Mouse (Mus musculus): ENCODE results near the gene Pex14. TPM values are rescaled to one million over a fixed set of nuclear protein-coding genes. Genes with fewer than 3 reads are reported as not detected.
"Not testable (repeated sequence)": the region's sequence is repeated elsewhere in the genome, so short reads cannot be mapped to it uniquely, and the experiment has no call there.

Gene Pex14
- total RNA-seq, 2 experiments from 2014 or later = 19.4 to 20.1 TPM

- DNase-seq (ENCODE audit: low spot score); intact Hi-C loops (cut with DNase I): not testable (repeated sequence)
Measured at GRCm38 (mm10) chr4:149119978-149120562, 20.4 kb upstream of the Pex14 start.

GRCm38 (mm10) chr4:149103875-149104561 is 4.3 kb upstream of the Pex14 start, which contains the start of gene Dffa:
Gene Dffa, plus strand, starts transcription at chr4:149104146.
- DNase-seq (ENCODE audit: low spot score) = peak; percentile 83
- intact Hi-C loops (cut with DNase I) = loop anchor here (2.0 kb wide), 1 partner anchor 33 kb away; the partner anchor contains the start of gene Cenps

- intact Hi-C loops (cut with DNase I) = no loop called here
- no peak for DNase-seq (ENCODE audit: low spot score)
Measured at GRCm38 (mm10) chr4:149101456-149101855, 1.8 kb upstream of the Pex14 start.

GRCm38 (mm10) chr4:149100449-149100848 is 773 bp upstream of the Pex14 start:
- DNase-seq (ENCODE audit: low spot score); intact Hi-C loops (cut with DNase I): not testable (repeated sequence)

GRCm38 (mm10) chr4:149098571-149098970 is 1.1 kb downstream of the Pex14 start:
- intact Hi-C loops (cut with DNase I) = no loop called here
- no peak for DNase-seq (ENCODE audit: low spot score)

GRCm38 (mm10) chr4:149097956-149098355 is 1.7 kb downstream of the Pex14 start:
- intact Hi-C loops (cut with DNase I) = no loop called here
- no peak for DNase-seq (ENCODE audit: low spot score)

- no peak for DNase-seq (ENCODE audit: low spot score)
- intact Hi-C loops (cut with DNase I) = no loop called here
Measured at GRCm38 (mm10) chr4:149091364-149091763, 8.3 kb downstream of the Pex14 start.

- no peak for DNase-seq (ENCODE audit: low spot score)
- intact Hi-C loops (cut with DNase I) = no loop called here
Measured at GRCm38 (mm10) chr4:149085381-149085780, 14.3 kb downstream of the Pex14 start.

GRCm38 (mm10) chr4:149081528-149081927 is 18.1 kb downstream of the Pex14 start:
- DNase-seq (ENCODE audit: low spot score) = peak; percentile 27
- intact Hi-C loops (cut with DNase I) = no loop called here

- DNase-seq (ENCODE audit: low spot score) = no peak
- intact Hi-C loops (cut with DNase I) = no loop called here
Measured at GRCm38 (mm10) chr4:149080111-149080510, 19.6 kb downstream of the Pex14 start.

GRCm38 (mm10) chr4:149079629-149080028 is 20.0 kb downstream of the Pex14 start:
- DNase-seq (ENCODE audit: low spot score) = no peak
- intact Hi-C loops (cut with DNase I) = loop anchor here (5.0 kb wide), 1 partner anchor 47 kb away; no protein-coding TSS in a partner anchor

GRCm38 (mm10) chr4:149078261-149078660 is 21.4 kb downstream of the Pex14 start:
- no peak for DNase-seq (ENCODE audit: low spot score)
- intact Hi-C loops (cut with DNase I) = loop anchor here (5.0 kb wide), 1 partner anchor 46 kb away; no protein-coding TSS in a partner anchor

- peak; percentile 44 for DNase-seq (ENCODE audit: low spot score)
- intact Hi-C loops (cut with DNase I) = loop anchor here (1.0 to 5.0 kb wide), 3 partner anchors 44 to 371 kb away; no protein-coding TSS in a partner anchor
Measured at GRCm38 (mm10) chr4:149075871-149076575, 23.7 kb downstream of the Pex14 start.

- DNase-seq (ENCODE audit: low spot score) = no peak
- intact Hi-C loops (cut with DNase I) = loop anchor here (5.0 kb wide), 1 partner anchor 43 kb away; no protein-coding TSS in a partner anchor
Measured at GRCm38 (mm10) chr4:149075073-149075472, 24.6 kb downstream of the Pex14 start.

GRCm38 (mm10) chr4:149066672-149067551 is 32.8 kb downstream of the Pex14 start:
- DNase-seq (ENCODE audit: low spot score) = no peak
- intact Hi-C loops (cut with DNase I) = no loop called here

- DNase-seq (ENCODE audit: low spot score) = no peak
- intact Hi-C loops (cut with DNase I) = no loop called here
Measured at GRCm38 (mm10) chr4:149064061-149064854, 35.4 kb downstream of the Pex14 start.

GRCm38 (mm10) chr4:149062406-149063318 is 37.0 kb downstream of the Pex14 start:
- intact Hi-C loops (cut with DNase I) = no loop called here
- no peak for DNase-seq (ENCODE audit: low spot score)

GRCm38 (mm10) chr4:149061432-149061718 is 38.3 kb downstream of the Pex14 start:
- DNase-seq (ENCODE audit: low spot score) = no peak
- intact Hi-C loops (cut with DNase I) = no loop called here
